Mouse (Mus musculus) kidney, postnatal 25 days (tissue): ENCODE data around the gene Tlr4.

Experiments
- DNase-seq, 2 experiments: peaks; one replicate each; pipeline ENCODE4 v3.0.0; 2021; ENCODE audit warnings: mixed read lengths in 2 of 2

Tlr4 gene

GRCm38 (mm10) chr4:66827463-66828162 lies at the start of gene Tlr4:
TSS of gene Tlr4 (plus strand) at chr4:66827584.
- DNase-seq: peak; percentile 82 to 86

GRCm38 (mm10) chr4:66794283-66794682 lies 33.1 kb upstream of the Tlr4 start:
- no peak for DNase-seq

GRCm38 (mm10) chr4:66796683-66797082 lies 30.7 kb upstream of the Tlr4 start:
- DNase-seq: no peak

- DNase-seq: no peak
These were observed 22.7 kb upstream of the Tlr4 start for GRCm38 (mm10) chr4:66804552-66805301.

GRCm38 (mm10) chr4:66805747-66806146 lies 21.6 kb upstream of the Tlr4 start:
- DNase-seq: no peak

- no peak for DNase-seq
These were observed 10.9 kb upstream of the Tlr4 start for GRCm38 (mm10) chr4:66816364-66817026.

- no peak for DNase-seq
These were observed 6.2 kb upstream of the Tlr4 start for GRCm38 (mm10) chr4:66821171-66821570.

- no peak for DNase-seq
These were observed 5.6 kb upstream of the Tlr4 start for GRCm38 (mm10) chr4:66821764-66822163.

- DNase-seq: no peak
These were observed 832 bp downstream of the Tlr4 start for GRCm38 (mm10) chr4:66828163-66828668.

GRCm38 (mm10) chr4:66828686-66829085 lies 1.3 kb downstream of the Tlr4 start:
- no peak for DNase-seq

- DNase-seq: no peak
These were observed 10.7 kb downstream of the Tlr4 start for GRCm38 (mm10) chr4:66838071-66838470.

- DNase-seq: no peak
These were observed 15.9 kb downstream of the Tlr4 start for GRCm38 (mm10) chr4:66843255-66843654.

- no peak for DNase-seq
These were observed 24.6 kb downstream of the Tlr4 start for GRCm38 (mm10) chr4:66852011-66852410.

- DNase-seq: no peak
These were observed 29.6 kb downstream of the Tlr4 start for GRCm38 (mm10) chr4:66856992-66857391.

GRCm38 (mm10) chr4:66869919-66870318 lies 42.5 kb downstream of the Tlr4 start:
- no peak for DNase-seq

- DNase-seq: no peak
These were observed 44.6 kb downstream of the Tlr4 start for GRCm38 (mm10) chr4:66872026-66872425.

GRCm38 (mm10) chr4:66873342-66873741 lies 46.0 kb downstream of the Tlr4 start:
- DNase-seq: no peak

GRCm38 (mm10) chr4:66875751-66876150 lies 48.4 kb downstream of the Tlr4 start:
- no peak for DNase-seq

- DNase-seq: no peak
These were observed 50.2 kb downstream of the Tlr4 start for GRCm38 (mm10) chr4:66877609-66878008.

GRCm38 (mm10) chr4:66881496-66881895 lies 54.1 kb downstream of the Tlr4 start:
- DNase-seq: no peak

GRCm38 (mm10) chr4:66883264-66883663 lies 55.9 kb downstream of the Tlr4 start:
- DNase-seq: no peak

- DNase-seq: no peak
These were observed 67.2 kb downstream of the Tlr4 start for GRCm38 (mm10) chr4:66894547-66894946.

- no peak for DNase-seq
These were observed 67.6 kb downstream of the Tlr4 start for GRCm38 (mm10) chr4:66894981-66895380.

- no peak for DNase-seq
These were observed 72.7 kb downstream of the Tlr4 start for GRCm38 (mm10) chr4:66900126-66900525.
